Mouse (Mus musculus) liver, adult (tissue): Measurements from ENCODE around the gene Nrbp1.

Source experiments
- GATA4 ChIP-seq: IDR thresholded peaks from 2 replicates; pipeline ENCODE4 v1.6.1; 2014; ENCODE audit warnings: mild to moderate bottlenecking, low read length; ENCODE audit not compliant: insufficient replicate concordance

The Nrbp1 gene

GRCm38 (mm10) chr5:31288225-31288624, 47.6 kb downstream of the Nrbp1 start:
- no peak for TF ChIP-seq GATA4

- no peak for TF ChIP-seq GATA4
Observed at GRCm38 (mm10) chr5:31288655-31289054, 48.0 kb downstream of the Nrbp1 start.

GRCm38 (mm10) chr5:31289626-31290230, 49.1 kb downstream of the Nrbp1 start:
- no peak for TF ChIP-seq GATA4

- TF ChIP-seq GATA4 = no peak
Observed at GRCm38 (mm10) chr5:31290521-31291360, 50.1 kb downstream of the Nrbp1 start, which contains the start of gene Ift172. TSS of gene Ift172 (minus strand) at chr5:31291116.

- TF ChIP-seq GATA4 = peak; percentile 50; the same call in 1 of the 2 replicates
Observed at GRCm38 (mm10) chr5:31291361-31291688, 50.7 kb downstream of the Nrbp1 start.

GRCm38 (mm10) chr5:31294964-31295605, 54.4 kb downstream of the Nrbp1 start:
- no peak for TF ChIP-seq GATA4

- TF ChIP-seq GATA4 = no peak
Observed at GRCm38 (mm10) chr5:31295606-31296141, 55.0 kb downstream of the Nrbp1 start, which contains the start of gene Fndc4. TSS of gene Fndc4 (minus strand) at chr5:31296080.

- TF ChIP-seq GATA4 = peak; percentile 89; the same call in 1 of the 2 replicates
Observed at GRCm38 (mm10) chr5:31297047-31297757, 56.5 kb downstream of the Nrbp1 start, which contains the start of gene Gckr. TSS of gene Gckr (plus strand) at chr5:31297443.

GRCm38 (mm10) chr5:31297981-31298380, 57.3 kb downstream of the Nrbp1 start:
- no peak for TF ChIP-seq GATA4

GRCm38 (mm10) chr5:31298486-31298885, 57.8 kb downstream of the Nrbp1 start:
- TF ChIP-seq GATA4 = no peak
